Mouse (Mus musculus) forebrain, embryonic 11.5 days (tissue): ENCODE results near the gene Cdkl2. TPM values are rescaled to one million over a fixed set of nuclear protein-coding genes. Genes with fewer than 3 reads are reported as not detected.

Source experiments
- ATAC-seq: fragments of 200-750 bp; cut with Nextera tagmentation; replicated peaks from 2 replicates; pipeline ENCODE4 v1.8.0; 2017; ENCODE audit warnings: moderate TSS enrichment; ENCODE audit not compliant: low FRiP score
- DNase-seq: peaks from one replicate; pipeline ENCODE4 v3.0.0-alpha.2; 2017; ENCODE audit warnings: low spot score
- H3K27ac ChIP-seq: fragments of 300-500 bp; sonication (generic); 2 replicates; pipeline ENCODE4 v1.5.1; 2014; ENCODE audit warnings: low read depth, low read length
- H3K27me3 ChIP-seq: fragments of 300-500 bp; sonication (generic); 2 replicates; pipeline ENCODE4 v1.6.1; 2014; ENCODE audit warnings: mild to moderate bottlenecking, low read length, mixed read lengths; ENCODE audit not compliant: control insufficient read depth, insufficient read depth
- H3K36me3 ChIP-seq: fragments of 300-500 bp; sonication (generic); 2 replicates; pipeline ENCODE4 v1.6.1; 2014; ENCODE audit warnings: mild to moderate bottlenecking, low read length, moderate library complexity, mixed read lengths; ENCODE audit not compliant: control insufficient read depth, insufficient read depth
- H3K4me1 ChIP-seq: fragments of 300-500 bp; sonication (generic); replicated peaks from 2 replicates; pipeline ENCODE4 v1.6.1; 2014; ENCODE audit warnings: low read length, mixed read lengths; ENCODE audit not compliant: control insufficient read depth, insufficient read depth
- H3K4me2 ChIP-seq: fragments of 300-500 bp; sonication (generic); 2 replicates; pipeline ENCODE4 v1.6.1; 2014; ENCODE audit warnings: low read depth, mild to moderate bottlenecking, low read length, moderate library complexity, mixed read lengths; ENCODE audit not compliant: severe bottlenecking
- H3K4me3 ChIP-seq: fragments of 300-500 bp; sonication (generic); 2 replicates; pipeline ENCODE4 v1.5.1; 2014; ENCODE audit warnings: low read depth, low read length
- H3K9ac ChIP-seq: fragments of 300-500 bp; sonication (generic); 2 replicates; pipeline ENCODE4 v1.6.1; 2014; ENCODE audit warnings: low read length
- H3K9me3 ChIP-seq: fragments of 300-500 bp; sonication (generic); 2 replicates; pipeline ENCODE4 v1.6.1; 2016; ENCODE audit warnings: low read length, mixed read lengths; ENCODE audit not compliant: control insufficient read depth
- WGBS: fragments of 180-500 bp; shearing (Covaris S2); extraction: QIAGEN DNeasy Blood & Tissue Kit; methylation state at CpG from one replicate; pipeline ENCODE4 v1.1.7; 2014; 5-methylcytosine and 5-hydroxymethylcytosine counted together
- polyA plus RNA-seq: library from polyadenylated mRNA; unstranded; fragments of >200 nt; fragmentation: Nextera tagmentation; extraction: Ambion mirVana; gene quantifications from 2 replicates; pipeline ENCODE4 v1.2.1, GENCODE M21; 2014

Gene Cdkl2
- polyA plus RNA-seq, 1 experiment from 2014 or later, result 0.68 TPM

DNA sequence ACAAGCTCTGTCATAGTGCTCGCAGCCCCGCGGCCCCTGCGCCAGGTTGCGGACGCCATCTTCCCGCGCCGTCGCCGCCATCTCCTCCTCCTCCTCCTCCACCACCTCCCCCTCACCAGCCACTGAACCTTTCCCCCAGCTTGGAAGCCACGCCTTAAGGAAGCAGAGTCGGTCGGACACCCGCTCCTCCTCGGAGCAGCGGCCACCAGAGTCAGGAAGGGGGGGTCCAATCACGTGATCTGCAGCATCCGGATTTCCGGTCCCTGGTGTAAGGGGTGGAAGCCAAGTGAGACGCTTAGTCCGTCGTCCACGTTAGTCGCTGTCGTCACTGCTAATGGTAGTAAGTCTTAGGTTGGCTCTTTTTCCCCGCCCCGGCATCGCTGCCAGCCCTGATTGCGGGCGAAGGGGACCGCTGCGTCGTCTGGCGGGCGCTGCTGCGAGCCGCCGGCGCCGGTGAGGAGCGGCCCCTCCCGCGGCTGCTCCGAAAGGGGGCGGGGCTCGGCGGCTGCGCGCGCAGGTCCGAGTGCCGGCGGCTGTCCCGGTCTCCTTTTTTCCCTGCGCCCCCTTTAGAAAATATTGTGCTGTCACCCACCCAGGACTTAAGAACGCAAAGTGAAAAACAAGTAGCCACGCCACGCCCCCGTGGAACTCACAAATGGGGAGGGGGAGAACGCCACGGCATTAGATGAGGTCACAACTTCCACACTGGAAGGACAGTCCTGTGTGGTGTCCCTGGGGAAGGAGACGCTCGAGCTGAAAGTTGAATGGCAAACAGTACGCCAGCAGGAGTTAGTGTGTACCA is 80.8 kb downstream of the Cdkl2 start, which contains the start of gene Rchy1:
Gene Rchy1, minus strand, starts transcription at position 430 of the 802 bp plus-strand sequence.
- Histone ChIP-seq H3K4me2 (peak within 1 kb of the TSS; percentile 46), H3K4me3 (peak within 1 kb of the TSS; percentile 70), H3K4me1 (peaks cover 6% of the 10 kb centered on the region), H3K36me3 (no peaks in the 10 kb centered on the region), H3K27ac (peak within 1 kb of the TSS; percentile 96), H3K9me3 (no peaks in the 10 kb centered on the region), H3K9ac (peak within 1 kb of the TSS; percentile 78), H3K27me3 (no peaks in the 10 kb centered on the region)
- DNase-seq (peak; percentile 94), ATAC-seq (peak; percentile 99)
- WGBS, result under 1% methylated on average over 56 of the region's 65 CpGs

DNA sequence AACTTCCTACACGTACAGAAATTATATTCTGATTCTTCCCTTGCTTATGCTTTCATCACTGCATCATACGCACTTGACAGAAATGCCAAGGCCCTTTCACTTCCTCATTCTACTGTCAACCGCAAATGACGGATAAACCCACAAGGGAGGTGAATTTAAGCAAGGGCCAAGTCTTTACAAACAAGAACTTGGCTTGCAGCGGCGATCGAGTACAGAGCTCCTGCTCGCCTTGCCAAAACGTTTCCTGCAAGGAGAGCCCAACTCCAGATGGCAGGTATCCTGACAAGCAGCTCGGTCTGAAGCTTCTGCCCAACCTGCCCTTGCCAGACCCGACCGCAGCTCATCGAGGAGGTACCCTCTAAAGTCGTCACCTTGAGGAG is 81.4 kb downstream of the Cdkl2 start:
- H3K27ac ChIP-seq, result peak overlapping the region; percentile 96
- DNase-seq, result no peak
- under 1% methylated on average over 14 of the region's 14 CpGs for WGBS

DNA sequence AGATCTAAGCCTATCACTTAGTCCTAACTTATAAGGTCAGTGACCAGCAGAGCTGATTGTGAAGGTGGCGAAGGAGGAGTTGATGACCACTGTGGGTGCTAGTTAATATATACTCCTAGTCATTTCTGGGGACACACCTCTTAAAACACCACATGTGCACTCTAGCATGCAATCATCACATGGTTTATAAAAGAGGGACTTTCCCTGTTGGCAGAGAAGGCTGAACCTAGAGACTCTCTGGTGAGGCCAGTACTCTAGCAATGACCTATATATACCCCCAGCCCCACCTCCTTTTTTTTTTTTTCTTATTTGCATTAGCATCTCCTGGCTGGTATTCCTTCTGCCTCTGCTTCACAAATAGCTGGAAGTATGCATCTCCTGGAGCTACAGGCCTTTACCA is 82.3 kb downstream of the Cdkl2 start:
- H3K4me3 ChIP-seq, result peak overlapping the region; percentile 70
- peak overlapping the region; percentile 78; the same call in 1 of the 2 replicates for H3K9ac ChIP-seq
- ATAC-seq, result no peak
- no peak for DNase-seq
- WGBS, result 100% methylated on average over 1 of the region's 1 CpGs
- H3K4me2 ChIP-seq, result peak overlapping the region; percentile 46
- no peak overlapping the region for H3K27ac ChIP-seq
- H3K4me1 ChIP-seq, result peaks cover 6% of the 10 kb centered on the region
- H3K9me3 ChIP-seq, result no peaks in the 10 kb centered on the region
- no peaks in the 10 kb centered on the region for H3K27me3 ChIP-seq
- peaks cover 4% of the 10 kb centered on the region; the same call in 1 of the 2 replicates for H3K36me3 ChIP-seq

More for the DNA sequence above, 81.4 kb downstream of the Cdkl2 start:
- H3K9me3 ChIP-seq, result no peaks in the 10 kb centered on the region
- H3K36me3 ChIP-seq, result no peaks in the 10 kb centered on the region; the same call in 1 of the 2 replicates
- no peak; the same call in 1 of the 2 replicates for ATAC-seq
- H3K4me1 ChIP-seq, result peaks cover 6% of the 10 kb centered on the region
- no peaks in the 10 kb centered on the region for H3K27me3 ChIP-seq
- H3K4me2 ChIP-seq, result peak overlapping the region; percentile 46
- H3K9ac ChIP-seq, result peak overlapping the region; percentile 78
- peak overlapping the region; percentile 70 for H3K4me3 ChIP-seq

DNA sequence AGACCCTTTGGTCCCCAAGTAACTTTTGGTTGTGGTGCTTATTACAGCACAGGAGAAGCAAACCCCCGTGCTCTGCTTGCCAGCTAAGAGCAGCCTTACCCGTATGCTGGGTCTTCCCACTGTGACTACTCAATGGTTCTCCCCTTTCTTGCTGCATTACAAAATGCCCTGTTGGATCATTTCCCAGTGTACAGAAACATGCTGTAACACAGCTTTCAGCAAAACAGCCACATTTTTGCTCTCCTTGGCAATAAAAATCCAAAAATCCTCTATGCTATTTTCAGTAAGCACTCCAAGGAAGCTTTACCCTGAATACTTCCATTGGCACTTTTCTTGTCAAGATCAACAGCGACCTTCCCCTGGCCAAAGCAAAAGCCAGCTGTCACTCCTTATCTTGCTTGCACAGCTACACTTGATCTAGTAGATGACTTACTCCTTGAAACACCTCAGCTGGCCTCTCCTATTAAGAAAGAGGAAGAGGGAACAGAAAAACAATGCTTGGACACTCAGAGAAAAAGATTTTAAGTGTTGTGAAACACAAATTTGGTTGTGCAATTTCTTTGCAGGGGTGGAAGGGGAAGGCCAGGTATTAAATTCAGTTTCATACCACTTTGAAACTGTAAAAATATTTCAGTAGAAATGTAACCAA is 83.0 kb downstream of the Cdkl2 start:
- peak overlapping the region; percentile 9; the same call in 1 of the 2 replicates for H3K4me2 ChIP-seq
- 81% methylated on average over 3 of the region's 3 CpGs for WGBS
- peaks cover 6% of the 10 kb centered on the region for H3K4me1 ChIP-seq
- H3K27ac ChIP-seq, result no peak overlapping the region
- peaks cover 4% of the 10 kb centered on the region; the same call in 1 of the 2 replicates for H3K36me3 ChIP-seq
- no peak overlapping the region for H3K9ac ChIP-seq
- no peaks in the 10 kb centered on the region for H3K27me3 ChIP-seq
- DNase-seq (no peak), ATAC-seq (no peak)
- no peaks in the 10 kb centered on the region for H3K9me3 ChIP-seq
- no peak overlapping the region for H3K4me3 ChIP-seq

DNA sequence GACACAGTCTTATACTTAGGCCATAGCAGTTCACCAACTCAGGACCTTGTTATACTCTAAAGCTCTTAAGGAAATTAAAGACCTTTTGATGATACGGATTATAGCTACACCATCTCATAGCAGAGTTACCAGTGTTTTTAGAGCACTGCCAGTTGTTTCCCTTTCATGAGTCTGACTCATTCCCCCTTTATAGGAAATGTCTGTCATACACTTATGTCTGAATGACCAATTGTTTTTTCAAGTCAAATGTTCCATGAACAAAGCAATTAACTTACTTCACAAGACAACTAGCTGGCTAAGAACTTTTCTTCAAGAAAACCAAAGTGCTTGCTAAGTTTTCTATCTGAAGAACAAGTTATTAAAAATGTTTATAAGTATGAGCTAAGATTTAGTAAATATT is 83.7 kb downstream of the Cdkl2 start:
- H3K4me2 ChIP-seq, result no peak overlapping the region
- 85% methylated on average over 1 of the region's 1 CpGs for WGBS
- H3K9ac ChIP-seq, result no peak overlapping the region
- no peaks in the 10 kb centered on the region for H3K27me3 ChIP-seq
- ATAC-seq (no peak), DNase-seq (no peak)
- peaks cover 6% of the 10 kb centered on the region for H3K4me1 ChIP-seq
- peaks cover 4% of the 10 kb centered on the region; the same call in 1 of the 2 replicates for H3K36me3 ChIP-seq
- H3K27ac ChIP-seq, result no peak overlapping the region
- H3K9me3 ChIP-seq, result no peaks in the 10 kb centered on the region
- H3K4me3 ChIP-seq, result no peak overlapping the region

DNA sequence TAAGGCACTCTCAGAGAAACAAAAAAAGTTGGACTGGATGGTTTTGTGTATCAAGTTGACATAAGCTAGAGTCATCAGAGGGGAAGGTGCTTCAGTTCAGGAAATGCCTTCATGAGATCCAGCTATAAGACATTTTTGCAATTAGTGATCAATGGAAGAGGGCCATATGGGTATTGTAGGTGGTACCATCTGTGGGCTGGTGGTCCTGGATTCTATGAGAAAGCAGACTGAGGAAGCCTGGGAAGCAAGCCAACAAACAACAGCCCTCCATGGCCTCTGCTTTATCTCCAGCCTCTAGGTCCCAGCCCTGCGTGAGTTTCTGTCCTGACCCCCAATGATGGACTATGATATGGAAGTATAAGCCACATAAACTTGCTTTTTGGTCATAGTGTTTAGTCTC is 84.6 kb downstream of the Cdkl2 start:
- Histone ChIP-seq H3K27ac (no peak overlapping the region), H3K4me3 (no peak overlapping the region), H3K9ac (no peak overlapping the region), H3K4me2 (no peak overlapping the region), H3K9me3 (no peaks in the 10 kb centered on the region), H3K27me3 (no peaks in the 10 kb centered on the region), H3K4me1 (peaks cover 6% of the 10 kb centered on the region), H3K36me3 (peaks cover 4% of the 10 kb centered on the region; the same call in 1 of the 2 replicates)
- ATAC-seq (no peak), DNase-seq (no peak)
- 96% methylated on average over 1 of the region's 1 CpGs for WGBS

DNA sequence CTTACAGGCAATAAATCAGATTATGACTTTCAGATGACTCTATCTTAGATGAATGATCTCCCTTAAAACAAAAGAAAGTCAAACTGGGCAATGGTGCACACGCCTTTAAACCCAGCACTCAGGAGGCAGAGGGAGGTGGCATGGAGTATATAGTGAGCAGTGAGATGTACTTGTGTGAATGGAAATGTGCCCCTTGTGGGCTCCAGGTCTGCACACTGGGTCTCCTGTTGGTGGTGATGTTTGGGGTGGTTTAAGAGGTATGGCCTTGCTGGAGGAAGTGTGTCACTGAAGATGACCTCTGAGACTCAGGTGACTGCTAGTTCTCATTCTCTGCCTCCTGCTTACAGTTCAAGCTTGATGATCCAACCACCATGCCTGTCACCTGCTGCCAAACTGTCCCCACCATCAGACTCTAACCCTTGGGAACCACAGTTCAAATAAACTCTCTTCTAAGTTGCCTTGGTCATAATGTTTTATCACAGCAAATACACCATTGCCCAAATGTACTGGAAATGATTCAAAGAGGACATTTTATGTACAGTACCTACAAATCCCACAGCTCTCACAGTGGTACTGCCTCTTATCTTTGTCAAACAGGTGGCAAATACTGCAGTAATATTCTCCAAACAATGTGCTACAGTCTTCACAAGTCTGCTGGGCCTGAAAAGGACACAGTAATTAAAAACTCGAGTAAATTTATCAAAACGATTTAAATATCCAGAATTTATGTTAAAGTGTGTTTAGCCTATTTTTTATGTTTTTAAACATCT is 86.5 kb downstream of the Cdkl2 start:
- no peaks in the 10 kb centered on the region for H3K9me3 ChIP-seq
- peaks cover 6% of the 10 kb centered on the region for H3K4me1 ChIP-seq
- H3K4me2 ChIP-seq, result no peak overlapping the region
- ATAC-seq (no peak), DNase-seq (no peak)
- H3K27me3 ChIP-seq, result no peaks in the 10 kb centered on the region
- no peak overlapping the region for H3K9ac ChIP-seq
- H3K36me3 ChIP-seq, result peaks cover 4% of the 10 kb centered on the region; the same call in 1 of the 2 replicates
- WGBS, result 91% methylated on average over 3 of the region's 3 CpGs
- H3K27ac ChIP-seq, result no peak overlapping the region
- no peak overlapping the region for H3K4me3 ChIP-seq
